Mouse (Mus musculus) testis, adult 2 months (tissue): ENCODE results near the gene Haus5. TPM values are rescaled to one million over a fixed set of nuclear protein-coding genes. Genes with fewer than 3 reads are reported as not detected.

Experiments used
- H3K27ac ChIP-seq: fragments of 200-500 bp; 2 replicates; pipeline ENCODE4 v1.5.1; 2012; ENCODE audit warnings: low read depth, low read length; ENCODE audit not compliant: control insufficient read depth, insufficient read depth
- H3K27me3 ChIP-seq: fragments of 200-500 bp; 2 replicates; pipeline ENCODE4 v1.6.1; 2012; ENCODE audit warnings: mild to moderate bottlenecking, low read length, moderate library complexity; ENCODE audit not compliant: control insufficient read depth, insufficient read depth
- H3K36me3 ChIP-seq: fragments of 200-500 bp; 2 replicates; pipeline ENCODE4 v1.6.1; 2012; ENCODE audit warnings: mild to moderate bottlenecking, low read length; ENCODE audit not compliant: control insufficient read depth, insufficient read depth
- H3K4me1 ChIP-seq: fragments of 200-500 bp; 2 replicates; pipeline ENCODE4 v1.6.1; 2012; ENCODE audit warnings: low read length; ENCODE audit not compliant: control insufficient read depth, insufficient read depth
- H3K4me3 ChIP-seq: fragments of 200-500 bp; 2 replicates; pipeline ENCODE4 v1.5.1; 2012; ENCODE audit warnings: low read depth, mild to moderate bottlenecking, low read length, moderate library complexity, mixed read lengths; ENCODE audit not compliant: control insufficient read depth
- CTCF ChIP-seq: fragments of 200-500 bp; IDR thresholded peaks from 2 replicates; pipeline ENCODE4 v1.5.1; 2012; ENCODE audit warnings: low read depth, mild to moderate bottlenecking, inconsistent platforms, low read length, moderate library complexity; ENCODE audit not compliant: control insufficient read depth, insufficient read depth, insufficient replicate concordance
- POLR2A ChIP-seq: fragments of 200-500 bp; IDR thresholded peaks from 2 replicates; pipeline ENCODE4 v1.6.1; 2012; ENCODE audit warnings: low read depth, mild to moderate bottlenecking, inconsistent platforms, low read length, moderate library complexity; ENCODE audit not compliant: control insufficient read depth
- polyA plus RNA-seq: library from polyadenylated mRNA; depleted of rRNA; stranded (reverse); fragments of >200 nt; gene quantifications from 2 replicates; pipeline ENCODE4 v1.2.3, GENCODE M21; 2012; rRNA removed

Gene Haus5
- polyA plus RNA-seq, result 21.1 and 22.4 TPM in 2 replicates

DNA sequence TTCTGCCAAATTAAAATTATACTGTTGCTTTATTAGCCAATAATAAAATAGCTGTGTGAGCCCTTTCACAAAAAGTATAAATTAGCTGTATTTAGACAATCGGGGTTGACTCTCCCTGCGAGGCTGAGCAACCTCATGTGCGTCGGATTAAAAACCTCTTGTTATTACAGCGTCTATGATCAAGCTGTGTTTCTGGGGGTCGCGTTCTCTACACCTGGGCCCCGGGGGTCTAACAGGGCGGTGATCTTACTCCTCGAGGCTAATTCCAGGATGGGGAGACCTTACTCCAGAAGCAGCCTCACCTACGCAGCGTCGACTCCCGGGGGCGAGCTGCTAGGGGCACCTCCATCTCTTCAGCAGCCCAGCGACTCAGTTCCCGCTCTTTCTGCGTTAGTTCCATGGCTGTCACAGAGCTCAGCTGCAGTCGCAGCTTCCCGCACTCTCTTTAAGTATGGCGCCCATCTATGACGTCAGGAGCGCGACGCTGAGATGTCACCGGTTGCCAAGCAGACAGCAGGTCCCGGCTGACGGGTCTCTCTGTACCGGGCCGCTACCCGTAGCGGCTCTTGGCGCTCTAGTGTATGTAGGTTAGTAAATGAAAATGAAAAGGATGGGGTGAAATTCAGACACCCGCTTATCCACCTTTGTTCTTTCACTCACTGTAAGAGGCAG, at the start of gene Haus5:
Gene Haus5, minus strand, starts transcription at position 466 of the 672 bp plus-strand sequence.
- TF ChIP-seq POLR2A, result peak; percentile 81; the same call in 1 of the 2 replicates
- TF ChIP-seq CTCF, result no peak; the same call in 1 of the 2 replicates
- no peaks in the 10 kb centered on the region for H3K27me3 ChIP-seq
- H3K4me3 ChIP-seq, result peak within 1 kb of the TSS; percentile 99
- peaks cover 2% of the 10 kb centered on the region; the same call in 1 of the 2 replicates for H3K36me3 ChIP-seq
- peak within 1 kb of the TSS; percentile 95 for H3K27ac ChIP-seq
- H3K4me1 ChIP-seq, result peaks cover 2% of the 10 kb centered on the region; the same call in 1 of the 2 replicates

DNA sequence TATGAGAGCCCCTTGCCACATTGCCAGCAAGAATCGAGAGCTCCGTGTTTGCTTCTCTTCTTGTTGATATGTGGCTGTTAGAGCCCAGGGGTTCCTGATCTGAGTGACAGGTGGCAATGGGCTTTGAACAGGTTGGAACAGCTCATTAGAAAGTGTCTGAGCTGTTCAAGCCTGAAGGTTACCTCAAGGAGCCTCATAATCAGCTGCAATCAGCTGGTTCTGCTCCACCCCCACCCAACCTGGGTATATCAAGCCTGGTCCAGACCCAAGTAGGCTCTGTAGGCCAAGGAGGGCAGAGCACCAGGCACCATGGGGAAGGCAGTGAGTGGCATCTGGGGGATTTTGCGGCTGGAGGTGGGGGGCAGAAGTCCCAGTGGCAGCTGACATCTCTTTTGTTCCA, 47.1 kb upstream of the Haus5 start, which contains the start of gene Atp4a:
Gene Atp4a, plus strand, starts transcription at position 268 of the 400 bp plus-strand sequence.
- Histone ChIP-seq H3K27ac (no peak within 1 kb of the TSS), H3K4me3 (no peak within 1 kb of the TSS; the same call in 1 of the 2 replicates), H3K27me3 (no peaks in the 10 kb centered on the region), H3K36me3 (no peaks in the 10 kb centered on the region), H3K4me1 (peaks cover 5% of the 10 kb centered on the region)
- TF ChIP-seq POLR2A, result no peak
- TF ChIP-seq CTCF, result no peak

DNA sequence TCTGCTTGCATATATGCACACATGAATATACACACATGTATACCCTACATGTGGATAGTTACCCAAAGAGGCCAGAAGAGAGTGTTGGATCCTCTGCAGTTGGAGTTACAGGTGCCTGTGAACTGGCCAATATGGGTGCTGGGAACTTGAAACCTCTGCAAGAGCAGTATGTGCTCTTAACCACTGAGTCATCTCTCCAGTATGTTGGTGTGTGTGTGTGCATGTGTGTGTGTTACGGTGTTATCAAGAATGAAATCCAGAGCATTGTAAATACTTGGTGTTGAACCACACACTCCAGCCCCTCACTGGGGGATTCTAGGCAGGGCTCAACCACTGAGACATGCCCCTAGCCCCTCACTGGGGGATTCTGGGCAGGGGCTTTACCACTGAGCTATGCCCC, 42.6 kb upstream of the Haus5 start:
- TF ChIP-seq POLR2A (no peak), CTCF (no peak)
- Histone ChIP-seq H3K4me3 (no peak overlapping the region), H3K27ac (no peak overlapping the region), H3K4me1 (no peaks in the 10 kb centered on the region), H3K36me3 (no peaks in the 10 kb centered on the region), H3K27me3 (no peaks in the 10 kb centered on the region)

DNA sequence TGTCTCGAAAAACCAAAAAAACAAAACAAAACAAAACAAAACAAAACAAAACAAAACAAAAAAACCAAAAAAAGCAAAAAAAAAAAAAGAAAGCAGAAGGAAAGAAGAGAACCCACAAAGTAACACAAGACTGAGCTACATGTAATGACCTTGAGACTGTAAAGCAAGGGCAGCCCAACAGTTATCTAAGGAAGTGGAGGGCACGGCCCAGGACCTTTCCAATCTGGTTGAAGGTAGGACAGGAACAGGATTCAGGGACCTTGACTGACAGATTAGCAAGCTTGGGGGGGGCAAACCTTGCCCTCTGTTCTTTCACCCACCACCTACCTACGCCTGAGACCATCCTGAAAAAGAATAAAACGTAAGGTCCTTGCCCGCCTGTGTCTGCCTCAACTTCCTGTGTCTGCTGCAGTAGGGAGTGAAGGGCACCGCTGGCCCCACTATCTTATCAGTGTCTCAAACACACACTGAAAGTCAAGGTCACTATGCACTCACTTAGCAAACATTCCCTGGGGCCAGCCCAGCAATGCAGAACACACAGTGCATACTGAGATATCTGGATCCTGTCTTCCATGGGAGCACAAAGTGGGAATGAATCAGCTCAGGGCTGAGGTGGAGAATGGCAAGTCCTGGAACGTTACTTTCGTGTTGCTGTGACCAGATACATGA, 41.6 kb upstream of the Haus5 start:
- Histone ChIP-seq H3K27ac (0 out of 2 replicates have a peak overlapping the region, but pooled peaks have one; percentile 40), H3K4me3 (no peak overlapping the region), H3K27me3 (no peaks in the 10 kb centered on the region), H3K36me3 (no peaks in the 10 kb centered on the region), H3K4me1 (no peaks in the 10 kb centered on the region)
- no peak for TF ChIP-seq CTCF
- TF ChIP-seq POLR2A, result no peak

DNA sequence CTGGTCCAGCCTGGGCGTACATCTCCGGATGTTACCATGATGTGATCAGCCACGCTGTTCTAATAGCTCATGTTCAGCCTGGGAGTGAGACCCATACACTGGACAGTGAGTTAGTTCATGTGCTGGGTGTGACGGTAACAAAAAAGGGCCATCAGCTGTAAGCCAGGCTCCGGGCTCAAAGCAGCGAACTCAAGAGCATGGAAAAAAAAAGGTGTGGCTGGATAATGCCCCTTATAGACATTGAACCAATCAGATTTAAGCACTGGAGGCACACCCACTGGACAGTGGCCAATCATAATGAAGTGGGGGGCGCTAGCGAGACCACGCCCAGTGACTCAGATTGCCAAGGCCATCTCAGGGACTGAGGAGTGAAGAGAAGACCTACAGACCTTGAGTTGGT, 33.8 kb upstream of the Haus5 start, which contains the start of gene 2200002J24Rik:
Gene 2200002J24Rik, plus strand, starts transcription at position 338 of the 400 bp plus-strand sequence.
- peak within 1 kb of the TSS; percentile 84 for H3K4me3 ChIP-seq
- H3K27me3 ChIP-seq, result no peaks in the 10 kb centered on the region
- peak within 1 kb of the TSS; percentile 83 for H3K27ac ChIP-seq
- TF ChIP-seq CTCF (no peak; the same call in 1 of the 2 replicates), POLR2A (no peak)
- H3K36me3 ChIP-seq, result no peaks in the 10 kb centered on the region
- peaks cover 5% of the 10 kb centered on the region for H3K4me1 ChIP-seq

DNA sequence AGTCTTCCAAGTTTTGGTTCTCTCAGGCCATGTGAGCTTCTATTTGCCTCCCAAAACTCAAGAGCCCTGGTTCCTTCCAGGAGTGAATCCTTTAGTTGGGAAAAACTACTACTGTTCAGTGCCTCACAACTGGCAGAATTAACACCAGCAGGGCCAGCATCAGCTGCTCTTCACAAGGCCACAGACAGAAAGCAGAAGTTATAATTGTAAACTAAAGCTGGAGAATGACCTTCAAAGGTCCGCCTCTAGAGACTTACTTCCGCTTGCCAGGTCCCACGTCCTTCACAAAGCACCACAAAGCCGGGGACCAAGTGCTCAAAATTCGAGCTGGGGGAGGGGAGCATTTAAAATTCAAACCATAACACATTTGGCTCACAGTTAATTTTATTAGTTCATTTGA, 33.3 kb upstream of the Haus5 start:
- peak overlapping the region; percentile 84 for H3K4me3 ChIP-seq
- TF ChIP-seq POLR2A (no peak), CTCF (no peak)
- H3K36me3 ChIP-seq, result no peaks in the 10 kb centered on the region
- H3K27ac ChIP-seq, result peak overlapping the region; percentile 35
- no peaks in the 10 kb centered on the region for H3K27me3 ChIP-seq
- peaks cover 5% of the 10 kb centered on the region for H3K4me1 ChIP-seq

DNA sequence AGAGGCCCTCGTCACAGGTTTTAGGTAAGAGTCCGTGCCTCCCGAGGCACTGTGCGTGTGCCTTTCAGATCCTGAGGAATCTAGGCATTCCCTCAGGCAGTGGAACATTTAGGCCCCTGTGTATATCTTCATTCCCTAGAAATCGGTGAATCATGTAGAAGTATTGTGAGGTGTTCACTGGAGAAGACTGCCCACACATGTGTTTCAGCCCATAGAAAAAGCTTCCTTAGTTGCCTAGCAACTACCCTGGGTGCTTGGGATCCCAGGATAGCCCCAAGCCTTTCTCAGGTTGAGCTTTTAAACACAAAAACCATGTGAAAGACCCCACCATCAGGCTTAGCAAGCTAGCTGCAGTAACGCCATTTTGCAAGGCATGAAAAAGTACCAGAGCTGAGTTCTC, 23.5 kb upstream of the Haus5 start:
- H3K27me3 ChIP-seq, result no peaks in the 10 kb centered on the region
- no peak for TF ChIP-seq POLR2A
- TF ChIP-seq CTCF, result no peak
- no peak overlapping the region for H3K27ac ChIP-seq
- H3K4me1 ChIP-seq, result no peaks in the 10 kb centered on the region; the same call in 1 of the 2 replicates
- no peaks in the 10 kb centered on the region for H3K36me3 ChIP-seq
- no peak overlapping the region for H3K4me3 ChIP-seq
